Mouse (Mus musculus) liver, adult 2 months (tissue): Measurements from ENCODE around the gene Cacna1c.

Experiments
- CTCF ChIP-seq: fragments of 200-500 bp; IDR thresholded peaks from 2 replicates; pipeline ENCODE4 v1.5.1; 2011; ENCODE audit warnings: low read depth, low read length, control low read depth
- POLR2A ChIP-seq: fragments of 200-500 bp; IDR thresholded peaks from 2 replicates; pipeline ENCODE4 v1.6.1; 2011; ENCODE audit warnings: low read length, control low read depth; ENCODE audit not compliant: insufficient read depth; ENCODE audit errors: extremely low read depth

GRCm38 (mm10) chr6:118689447-118689846 lies 506.8 kb downstream of the Cacna1c start:
- TF ChIP-seq POLR2A (no peak), CTCF (no peak)
